Mouse (Mus musculus) embryonic fibroblast, embryonic 13.5 days (primary cell): ENCODE measurements around the gene Hipk4.

ENCODE experiments used
- CTCF ChIP-seq: IDR thresholded peaks from 2 replicates; pipeline ENCODE4 v1.5.1; 2011; ENCODE audit warnings: mild to moderate bottlenecking, control low read depth, low read length, moderate library complexity, borderline replicate concordance; ENCODE audit not compliant: insufficient read depth
- POLR2A ChIP-seq: IDR thresholded peaks from 2 replicates; pipeline ENCODE4 v1.6.1; 2011; ENCODE audit warnings: low read depth, mild to moderate bottlenecking, control low read depth, low read length, moderate library complexity

- TF ChIP-seq CTCF = no peak
- no peak for TF ChIP-seq POLR2A
Measured at GRCm38 (mm10) chr7:27520104-27520503, 3.0 kb upstream of the Hipk4 start.
